Mouse (Mus musculus): ENCODE data around the gene Sycp2. TPM values are rescaled to one million over a fixed set of nuclear protein-coding genes. Genes with fewer than 3 reads are reported as not detected.

The Sycp2 gene
- 0.02 TPM in 1 of 2 replicates, not detected in the other for polyA plus RNA-seq (2016; fragmentation: Nextera tagmentation; extraction: Ambion mirVana)

DNA sequence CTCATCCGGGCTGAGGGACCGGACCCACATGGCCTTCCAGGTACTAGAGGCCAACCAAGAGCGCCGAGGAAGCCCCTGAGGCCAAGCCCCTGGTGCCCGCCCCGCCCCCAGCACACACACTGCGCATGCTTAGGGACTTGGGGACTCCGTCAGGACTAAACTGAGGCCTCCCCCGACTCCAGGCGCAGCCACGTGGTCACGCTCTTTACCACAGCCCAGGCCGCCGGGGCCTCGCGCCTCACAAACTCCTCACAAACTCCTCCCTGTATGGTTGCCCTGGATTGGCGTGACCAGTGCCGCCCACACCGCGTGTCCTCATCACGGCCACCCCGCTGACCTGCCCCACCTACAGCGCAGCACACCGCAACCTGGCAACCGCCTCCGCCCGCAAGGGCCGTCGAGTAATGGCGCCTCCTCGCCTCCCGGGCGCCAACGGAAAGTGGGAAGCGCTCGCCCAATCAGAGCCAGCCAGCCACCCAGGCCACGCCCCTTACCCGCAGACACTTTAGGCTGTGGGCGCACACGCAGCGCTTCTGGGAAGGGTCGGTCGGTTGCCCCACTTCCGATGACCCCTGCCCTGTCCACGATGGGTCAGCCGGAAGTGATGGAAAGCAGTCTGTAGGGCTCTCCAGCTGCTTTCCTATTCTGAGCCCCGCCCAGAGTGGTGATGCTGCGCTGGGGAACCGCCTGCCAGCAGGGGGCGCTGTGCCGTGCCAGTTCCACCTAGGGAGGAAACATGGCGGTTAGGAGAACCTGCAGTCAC is at the start of gene Sycp2:
Gene Sycp2 (minus strand): TSS at position 633 of the 763 bp plus-strand sequence.
- 85% methylated on average over 52 of the region's 52 CpGs for WGBS
- 0 out of 2 replicates have a peak, but pooled peaks cover 3% of the 10 kb centered on the region for H3K4me1 ChIP-seq

DNA sequence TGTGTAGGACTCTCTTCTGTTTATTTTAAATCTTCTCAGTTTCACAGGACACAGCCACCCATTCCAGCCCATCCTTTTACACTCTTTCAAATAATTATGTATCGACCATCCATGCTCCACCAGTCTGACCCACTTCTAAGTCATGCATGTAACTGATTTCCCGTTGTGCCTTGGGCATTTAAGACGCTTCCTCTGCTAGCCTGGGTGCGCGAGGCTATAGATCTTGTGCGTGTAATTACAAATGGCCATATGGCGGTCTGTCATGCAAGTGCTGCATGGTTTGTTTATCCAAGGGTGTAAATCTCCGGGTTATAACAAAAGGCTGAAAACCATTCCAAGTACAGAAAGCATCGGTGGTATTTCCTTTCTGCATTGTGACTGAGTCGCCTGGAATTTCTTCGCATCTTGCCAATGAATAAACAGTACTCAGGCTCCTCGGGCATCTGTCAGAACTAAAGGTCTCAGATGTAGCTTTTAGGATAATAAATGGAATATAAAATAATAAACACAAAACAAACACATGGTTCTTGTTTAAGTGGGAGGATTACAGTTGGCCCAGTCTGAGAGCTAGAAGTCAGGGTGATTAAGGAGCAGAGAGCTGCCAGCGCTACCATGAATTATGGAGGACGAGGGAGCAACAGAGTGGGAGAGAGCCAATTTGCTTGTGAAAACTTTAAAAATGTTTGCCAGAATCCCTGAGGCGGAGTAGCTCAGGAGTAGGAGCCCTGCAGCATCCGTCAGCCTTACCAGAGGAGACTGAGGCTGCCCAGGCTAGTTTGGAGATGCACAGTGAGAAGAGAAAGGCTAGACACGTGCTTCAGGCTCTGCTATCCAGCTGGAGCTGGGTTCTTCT is 47.4 kb upstream of the Sycp2 start:
- Histone ChIP-seq H3K27ac (peak overlapping the region; percentile 20; the same call in 1 of the 2 replicates), H3K4me1 (peaks cover 23% of the 10 kb centered on the region), H3K4me3 (no peak overlapping the region), H3K9me3 (no peaks in the 10 kb centered on the region), H3K36me3 (replicated peaks) (no peaks in the 10 kb centered on the region), H3K27me3 (ENCODE audit: poor library complexity, severe bottlenecking) (no peaks in the 10 kb centered on the region)
- 73% methylated on average over 17 of the region's 17 CpGs for WGBS
- DNase-seq (ENCODE audit: extremely low spot score, low spot score), result no peak

More for the DNA sequence above, at the start of gene Sycp2:
- Histone ChIP-seq H3K9me3 (peaks cover 8% of the 10 kb centered on the region), H3K36me3 (replicated peaks) (no peaks in the 10 kb centered on the region), H3K4me3 (no peak within 1 kb of the TSS), H3K27ac (no peak within 1 kb of the TSS), H3K27me3 (ENCODE audit: poor library complexity, severe bottlenecking) (peaks cover 10% of the 10 kb centered on the region)
- DNase-seq (ENCODE audit: extremely low spot score, low spot score), result no peak

DNA sequence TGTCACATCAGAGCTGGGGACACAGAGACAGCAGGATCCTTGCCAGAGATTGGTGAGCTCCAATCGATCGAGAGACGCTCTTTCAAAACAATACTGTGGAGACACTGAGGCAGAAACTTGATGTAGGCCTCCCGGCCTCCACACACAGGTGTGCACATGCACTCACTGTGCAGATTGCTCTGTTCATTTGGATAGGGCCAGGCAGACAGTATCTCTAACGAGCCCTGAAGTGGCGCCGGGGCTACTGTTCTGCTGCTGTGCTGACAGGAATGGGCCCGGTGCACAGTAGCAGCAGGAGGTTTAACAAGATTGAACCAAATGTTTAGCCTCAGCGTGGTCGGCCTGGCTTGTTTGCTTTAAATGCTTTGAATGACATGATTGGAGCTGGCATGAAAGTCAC is 43.5 kb upstream of the Sycp2 start:
- DNase-seq (ENCODE audit: extremely low spot score, low spot score), result no peak
- no peaks in the 10 kb centered on the region for H3K27me3 ChIP-seq (ENCODE audit: poor library complexity, severe bottlenecking)
- no peak overlapping the region for H3K27ac ChIP-seq
- peaks cover 23% of the 10 kb centered on the region for H3K4me1 ChIP-seq
- no peaks in the 10 kb centered on the region for H3K36me3 ChIP-seq (replicated peaks)
- WGBS, result 64% methylated on average over 10 of the region's 10 CpGs
- H3K9me3 ChIP-seq, result no peaks in the 10 kb centered on the region
- H3K4me3 ChIP-seq, result no peak overlapping the region

DNA sequence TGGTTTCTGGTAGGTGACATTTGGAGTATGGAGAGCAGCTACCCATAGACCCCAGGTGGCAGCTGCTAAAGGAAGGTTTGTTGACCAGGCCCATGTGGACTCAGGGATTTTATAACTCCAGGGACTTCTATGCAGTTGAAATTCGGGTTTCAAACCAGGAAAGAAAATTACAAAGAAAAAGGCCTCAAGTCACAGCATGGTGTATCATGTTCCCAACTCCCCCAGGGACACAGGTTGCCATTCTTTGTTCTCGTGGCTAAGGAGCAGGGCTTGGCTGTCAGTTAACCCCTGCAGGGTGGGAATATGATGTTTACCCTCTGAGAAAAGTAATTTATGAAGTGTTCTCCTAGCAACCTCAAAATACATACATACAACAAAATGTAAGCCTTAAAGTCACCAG is 42.8 kb upstream of the Sycp2 start:
- peaks cover 19% of the 10 kb centered on the region for H3K4me1 ChIP-seq
- H3K27ac ChIP-seq, result no peak overlapping the region
- no peaks in the 10 kb centered on the region for H3K36me3 ChIP-seq (replicated peaks)
- H3K27me3 ChIP-seq (ENCODE audit: poor library complexity, severe bottlenecking), result no peaks in the 10 kb centered on the region
- 20% methylated on average over 2 of the region's 2 CpGs for WGBS
- DNase-seq (ENCODE audit: extremely low spot score, low spot score), result no peak
- H3K9me3 ChIP-seq, result no peaks in the 10 kb centered on the region
- H3K4me3 ChIP-seq, result no peak overlapping the region

DNA sequence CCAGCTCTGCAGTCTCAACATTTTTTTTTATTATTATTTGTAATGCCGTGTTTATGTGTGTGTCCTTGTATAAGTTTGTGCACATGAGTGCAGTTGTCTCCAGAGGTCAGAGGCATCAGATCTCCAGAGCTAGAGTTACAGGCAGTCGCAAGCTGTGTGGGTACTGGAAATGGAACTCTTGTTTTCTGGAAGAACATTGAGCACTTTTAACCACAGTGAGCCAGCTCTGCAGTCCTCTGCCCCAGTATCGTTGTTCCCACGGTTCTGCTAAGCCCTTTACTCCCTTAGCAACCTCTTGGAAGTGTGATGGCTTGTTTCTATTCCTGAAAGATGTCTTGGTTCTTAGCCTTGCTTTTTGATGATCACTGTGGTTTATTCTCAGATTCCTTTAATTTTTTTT is 41.9 kb upstream of the Sycp2 start:
- H3K4me3 ChIP-seq, result no peak overlapping the region
- H3K4me1 ChIP-seq, result peaks cover 12% of the 10 kb centered on the region
- 91% methylated on average over 4 of the region's 4 CpGs for WGBS
- H3K27me3 ChIP-seq (ENCODE audit: poor library complexity, severe bottlenecking), result no peaks in the 10 kb centered on the region
- no peaks in the 10 kb centered on the region for H3K36me3 ChIP-seq (replicated peaks)
- no peak for DNase-seq (ENCODE audit: extremely low spot score, low spot score)
- H3K27ac ChIP-seq, result no peak overlapping the region
- no peaks in the 10 kb centered on the region for H3K9me3 ChIP-seq

DNA sequence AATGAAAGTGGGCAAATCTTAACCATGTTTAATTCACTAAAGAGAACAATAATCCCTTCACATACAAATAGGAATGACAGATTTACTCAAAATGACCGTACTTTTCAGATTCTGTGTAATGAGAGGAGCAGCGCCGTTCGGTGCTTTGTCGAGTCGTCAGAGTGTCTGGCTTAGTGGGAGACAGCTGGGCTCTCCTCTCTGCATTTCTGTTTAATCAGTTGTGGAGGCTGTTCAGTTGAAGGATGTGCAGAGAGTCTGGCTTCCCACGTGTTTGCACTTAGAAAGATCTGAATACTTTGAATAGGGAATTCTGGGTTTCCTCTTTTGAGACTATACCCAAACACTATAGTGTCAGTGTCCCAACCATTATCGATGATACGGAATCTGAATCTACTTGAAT is 29.8 kb upstream of the Sycp2 start:
- Histone ChIP-seq H3K4me3 (no peak overlapping the region), H3K4me1 (no peaks in the 10 kb centered on the region), H3K9me3 (no peaks in the 10 kb centered on the region), H3K27me3 (ENCODE audit: poor library complexity, severe bottlenecking) (no peaks in the 10 kb centered on the region), H3K27ac (no peak overlapping the region), H3K36me3 (replicated peaks) (no peaks in the 10 kb centered on the region)
- DNase-seq (ENCODE audit: extremely low spot score, low spot score), result no peak
- WGBS, result 77% methylated on average over 9 of the region's 9 CpGs

DNA sequence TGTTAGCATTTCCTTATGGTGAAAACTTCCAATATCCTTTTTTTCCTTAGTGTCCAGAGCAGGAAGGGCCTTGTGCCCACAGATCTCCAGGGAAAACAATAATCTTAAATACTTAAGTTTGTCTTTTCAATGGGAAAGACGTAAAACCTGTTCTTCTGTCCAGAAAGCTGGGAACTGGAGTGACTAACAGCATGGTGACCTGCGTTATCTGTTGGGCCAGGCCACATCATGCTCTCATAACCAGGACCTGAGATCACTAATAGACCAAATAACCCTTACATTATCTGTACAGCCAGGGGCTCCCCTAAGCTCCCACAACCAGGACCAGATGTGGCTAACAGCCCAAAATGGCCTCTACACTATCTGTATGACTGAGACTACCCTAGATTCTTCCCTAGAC is 26.4 kb upstream of the Sycp2 start:
- H3K36me3 ChIP-seq (replicated peaks), result no peaks in the 10 kb centered on the region
- H3K9me3 ChIP-seq, result no peaks in the 10 kb centered on the region
- H3K27ac ChIP-seq, result no peak overlapping the region
- H3K4me3 ChIP-seq, result no peak overlapping the region
- WGBS, result 86% methylated on average over 2 of the region's 2 CpGs
- DNase-seq (ENCODE audit: extremely low spot score, low spot score), result no peak
- no peaks in the 10 kb centered on the region for H3K27me3 ChIP-seq (ENCODE audit: poor library complexity, severe bottlenecking)
- peaks cover 4% of the 10 kb centered on the region; the same call in 1 of the 2 replicates for H3K4me1 ChIP-seq

DNA sequence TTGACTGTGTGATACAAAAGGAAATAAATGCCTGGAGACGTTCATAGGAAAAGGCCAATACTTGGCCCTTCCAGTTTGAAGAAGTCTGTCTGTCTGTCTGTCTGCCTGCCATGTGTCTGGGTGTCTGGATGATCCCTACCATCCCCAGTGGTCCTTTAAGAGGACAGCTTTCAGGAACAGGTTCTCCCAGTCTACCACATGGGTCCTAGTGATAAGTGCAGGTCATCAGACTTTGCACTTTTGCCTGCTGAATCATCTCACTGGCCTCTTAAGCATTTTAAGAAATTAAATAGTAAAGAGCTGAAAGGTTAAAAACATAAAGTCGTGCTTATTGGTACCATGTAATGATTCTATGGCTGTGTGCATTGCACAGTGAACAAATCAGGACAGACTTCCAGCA is 26.0 kb upstream of the Sycp2 start:
- H3K27me3 ChIP-seq (ENCODE audit: poor library complexity, severe bottlenecking), result no peaks in the 10 kb centered on the region
- DNase-seq (ENCODE audit: extremely low spot score, low spot score), result no peak
- H3K27ac ChIP-seq, result no peak overlapping the region
- H3K4me3 ChIP-seq, result no peak overlapping the region
- 72% methylated on average over 2 of the region's 2 CpGs for WGBS
- H3K9me3 ChIP-seq, result no peaks in the 10 kb centered on the region
- no peaks in the 10 kb centered on the region for H3K36me3 ChIP-seq (replicated peaks)
- peaks cover 4% of the 10 kb centered on the region; the same call in 1 of the 2 replicates for H3K4me1 ChIP-seq

DNA sequence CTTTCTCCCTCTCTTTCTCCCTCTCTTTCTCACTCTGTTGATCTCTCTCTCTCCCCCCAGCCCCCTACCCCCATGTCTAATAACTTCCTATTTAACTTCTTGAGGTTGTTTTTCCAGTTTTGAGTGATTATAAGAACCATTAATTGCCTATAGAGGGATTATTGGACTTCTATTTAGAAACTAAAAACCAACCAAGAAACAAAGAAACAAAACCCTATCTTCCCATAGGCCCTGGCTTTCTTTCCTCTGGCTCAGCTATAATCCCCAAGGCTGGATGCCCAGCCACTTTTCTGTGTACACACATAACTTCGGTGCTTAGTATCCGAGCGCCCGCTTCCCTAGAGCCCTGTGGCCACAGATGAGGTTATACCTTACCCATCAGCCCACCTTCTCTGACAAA is 22.7 kb upstream of the Sycp2 start, which contains the start of gene Cdh26:
Gene Cdh26 (plus strand): TSS at position 301 of the 400 bp plus-strand sequence.
- no peak for DNase-seq (ENCODE audit: extremely low spot score, low spot score)
- H3K27ac ChIP-seq, result no peak within 1 kb of the TSS
- H3K36me3 ChIP-seq (replicated peaks), result no peaks in the 10 kb centered on the region
- no peaks in the 10 kb centered on the region for H3K27me3 ChIP-seq (ENCODE audit: poor library complexity, severe bottlenecking)
- no peaks in the 10 kb centered on the region for H3K9me3 ChIP-seq
- WGBS, result 84% methylated on average over 4 of the region's 4 CpGs
- no peak within 1 kb of the TSS for H3K4me3 ChIP-seq
- H3K4me1 ChIP-seq, result peaks cover 4% of the 10 kb centered on the region; the same call in 1 of the 2 replicates

DNA sequence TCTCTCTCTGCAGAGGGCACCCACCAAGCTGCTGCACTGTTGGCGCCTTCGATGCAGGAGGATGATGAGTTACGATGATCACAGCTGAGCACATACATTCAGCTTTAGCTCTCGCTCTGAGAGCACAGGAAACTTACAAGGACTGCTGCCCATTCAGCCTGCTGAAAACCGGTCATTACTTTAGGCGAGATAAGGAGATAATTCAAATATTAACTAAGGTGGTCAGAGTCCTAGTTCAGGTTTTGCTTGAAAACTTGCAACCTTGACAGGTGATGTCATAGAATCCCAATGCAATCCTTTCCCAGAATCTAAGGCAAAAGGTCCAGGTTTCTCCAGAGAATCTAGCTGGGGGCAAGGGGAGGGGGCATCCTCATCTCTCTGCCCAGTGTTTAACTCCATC is 21.9 kb upstream of the Sycp2 start:
- no peaks in the 10 kb centered on the region for H3K36me3 ChIP-seq (replicated peaks)
- H3K4me1 ChIP-seq, result peaks cover 4% of the 10 kb centered on the region; the same call in 1 of the 2 replicates
- H3K4me3 ChIP-seq, result no peak overlapping the region
- WGBS, result 88% methylated on average over 6 of the region's 6 CpGs
- H3K27ac ChIP-seq, result no peak overlapping the region
- H3K9me3 ChIP-seq, result no peaks in the 10 kb centered on the region
- no peak for DNase-seq (ENCODE audit: extremely low spot score, low spot score)
- H3K27me3 ChIP-seq (ENCODE audit: poor library complexity, severe bottlenecking), result no peaks in the 10 kb centered on the region

DNA sequence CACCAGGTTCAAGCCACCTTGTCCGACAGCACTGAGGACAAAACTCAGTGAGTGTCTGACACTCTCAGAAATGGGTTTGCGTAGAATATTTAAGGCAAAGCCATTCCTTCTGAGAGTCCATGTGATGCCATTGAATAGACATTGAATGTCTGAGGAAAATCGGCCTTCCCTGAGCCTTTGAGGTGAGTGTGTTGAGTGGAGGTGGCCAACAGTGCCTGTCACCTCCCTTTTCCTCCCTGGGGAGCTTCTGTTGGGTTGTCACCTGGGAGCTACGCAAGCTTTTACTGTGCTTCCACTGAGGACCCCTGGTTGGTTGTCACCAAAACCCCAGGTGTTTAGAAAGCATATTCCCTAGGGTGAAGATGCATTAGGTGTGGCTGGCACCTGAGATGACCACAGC is 21.2 kb upstream of the Sycp2 start:
- Histone ChIP-seq H3K27me3 (ENCODE audit: poor library complexity, severe bottlenecking) (no peaks in the 10 kb centered on the region), H3K9me3 (no peaks in the 10 kb centered on the region), H3K36me3 (replicated peaks) (no peaks in the 10 kb centered on the region), H3K4me3 (no peak overlapping the region), H3K27ac (no peak overlapping the region), H3K4me1 (peaks cover 4% of the 10 kb centered on the region; the same call in 1 of the 2 replicates)
- no peak for DNase-seq (ENCODE audit: extremely low spot score, low spot score)
- 88% methylated on average over 4 of the region's 4 CpGs for WGBS

DNA sequence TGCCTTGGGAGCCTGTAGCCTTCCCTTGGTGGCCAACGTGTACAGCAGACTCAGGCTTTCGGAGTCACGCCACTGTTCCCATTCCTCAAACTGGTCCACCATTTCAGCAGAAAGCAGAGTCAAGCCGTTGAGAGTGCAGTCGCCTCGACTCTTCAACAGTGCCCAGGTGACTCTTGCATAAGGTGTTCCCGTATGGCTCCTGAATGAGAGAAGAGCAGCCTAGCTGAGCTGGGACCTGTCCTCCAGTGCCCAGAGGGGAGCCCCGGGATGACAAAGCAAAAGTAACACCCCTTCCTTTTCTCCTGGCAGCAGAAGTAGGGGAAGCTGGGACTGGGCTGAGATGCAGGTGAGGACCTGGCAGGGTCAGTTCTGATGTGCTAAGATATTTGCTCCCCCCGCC is 20.7 kb upstream of the Sycp2 start:
- Histone ChIP-seq H3K9me3 (no peaks in the 10 kb centered on the region), H3K27ac (no peak overlapping the region), H3K4me1 (peaks cover 4% of the 10 kb centered on the region; the same call in 1 of the 2 replicates), H3K4me3 (no peak overlapping the region), H3K27me3 (ENCODE audit: poor library complexity, severe bottlenecking) (no peaks in the 10 kb centered on the region), H3K36me3 (replicated peaks) (no peaks in the 10 kb centered on the region)
- no peak for DNase-seq (ENCODE audit: extremely low spot score, low spot score)
- WGBS, result 77% methylated on average over 9 of the region's 9 CpGs

DNA sequence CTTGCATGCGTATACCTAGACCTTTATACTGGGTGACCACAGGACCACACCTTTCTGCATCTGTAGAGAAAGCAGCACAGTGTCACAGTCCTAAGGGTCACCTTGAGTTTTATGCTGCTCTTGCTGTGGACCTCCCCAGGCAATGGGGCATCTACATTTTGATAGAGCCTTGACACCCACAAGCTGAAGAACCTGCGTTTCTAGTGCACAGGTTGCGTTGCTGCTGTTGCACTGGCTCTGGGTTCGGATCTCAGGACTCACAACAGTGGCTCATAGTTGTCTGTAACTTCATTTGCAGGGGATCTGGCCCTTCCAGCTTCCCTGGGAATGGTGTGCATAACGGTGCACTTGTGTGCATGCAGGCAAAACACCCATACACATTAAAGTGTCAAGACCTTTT is 19.7 kb upstream of the Sycp2 start:
- DNase-seq (ENCODE audit: extremely low spot score, low spot score), result no peak
- no peaks in the 10 kb centered on the region for H3K36me3 ChIP-seq (replicated peaks)
- no peak overlapping the region for H3K4me3 ChIP-seq
- 90% methylated on average over 5 of the region's 5 CpGs for WGBS
- H3K9me3 ChIP-seq, result no peaks in the 10 kb centered on the region
- no peak overlapping the region for H3K27ac ChIP-seq
- no peaks in the 10 kb centered on the region for H3K27me3 ChIP-seq (ENCODE audit: poor library complexity, severe bottlenecking)
- H3K4me1 ChIP-seq, result peaks cover 8% of the 10 kb centered on the region

All from forebrain, embryonic 10.5 days (tissue).